Mouse (Mus musculus) cerebellum, postnatal 10 days (tissue): ENCODE data around the gene Aspg.

Experiments
- DNase-seq, 2 experiments: peaks; one replicate each; pipeline ENCODE4 v3.0.0; 2021; ENCODE audit warnings: mixed read lengths in 2 of 2

Aspg gene

DNA sequence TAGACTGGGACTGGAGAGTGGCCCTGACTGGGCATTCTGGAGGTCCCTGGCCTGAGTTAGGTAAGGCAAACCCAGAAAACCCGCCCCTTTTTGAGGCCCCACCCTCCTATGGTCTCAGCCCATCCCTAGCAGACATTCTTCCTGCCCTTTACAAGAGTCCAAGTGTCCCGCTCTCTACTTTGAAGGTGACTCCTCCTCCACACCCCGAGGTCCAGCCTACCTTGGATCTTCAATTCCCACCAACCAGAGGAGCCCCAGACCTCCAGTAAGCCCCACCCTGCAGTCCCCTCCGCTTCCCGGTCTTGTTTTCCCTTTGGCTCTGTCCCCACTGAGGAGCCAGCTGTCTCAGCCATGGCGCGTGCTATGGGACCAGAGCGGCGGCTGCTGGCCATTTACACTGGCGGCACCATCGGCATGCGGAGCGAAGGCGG, at the start of gene Aspg:
Aspg (plus strand) TSS at position 139 of the 431 bp plus-strand sequence.
- peak in 1 of 2 experiments; percentile 27 for DNase-seq

DNA sequence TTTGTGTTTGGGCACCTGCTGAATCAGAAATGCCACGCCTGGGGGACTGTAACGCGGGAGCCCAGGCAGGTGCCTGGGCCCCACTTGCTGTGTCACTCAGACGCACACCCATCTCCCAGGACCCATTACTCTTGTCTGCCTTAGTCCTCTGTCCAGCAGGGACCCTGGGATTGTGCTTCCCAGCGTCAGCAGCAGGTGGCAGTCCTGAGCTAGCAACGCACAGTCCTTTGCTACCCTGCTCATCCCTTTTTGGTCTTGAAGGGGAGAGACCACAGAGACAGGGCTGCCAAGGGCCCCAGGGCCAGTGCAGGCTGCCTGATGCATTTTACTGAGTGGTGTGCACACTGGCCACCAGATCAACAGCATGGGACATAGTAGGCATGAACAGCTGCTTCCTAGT, 28.8 kb upstream of the Aspg start:
- DNase-seq = peak; percentile 91 to 93

- DNase-seq = no peak
Observed at GRCm38 (mm10) chr12:112079911-112080310, 26.6 kb upstream of the Aspg start.

DNA sequence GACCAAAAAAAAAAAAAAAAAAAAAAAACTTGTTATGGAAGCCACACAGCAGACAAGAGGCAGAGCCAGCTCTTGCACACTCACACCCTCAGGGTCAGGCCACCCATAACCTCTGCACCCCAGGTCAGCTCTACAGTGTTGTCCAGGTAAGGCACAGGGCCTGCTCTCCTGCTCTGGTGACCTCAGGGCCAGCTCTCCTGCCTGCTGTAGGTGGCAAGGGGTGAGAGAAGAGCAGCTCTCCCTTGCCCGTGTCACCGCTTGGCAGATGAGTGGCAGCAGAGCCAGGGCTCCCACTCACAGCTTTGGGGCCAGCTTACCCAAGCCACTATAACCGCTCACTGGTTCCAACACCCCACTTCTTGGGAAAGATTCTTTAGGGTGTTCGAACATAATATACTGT, 25.6 kb upstream of the Aspg start:
- no peak for DNase-seq

DNA sequence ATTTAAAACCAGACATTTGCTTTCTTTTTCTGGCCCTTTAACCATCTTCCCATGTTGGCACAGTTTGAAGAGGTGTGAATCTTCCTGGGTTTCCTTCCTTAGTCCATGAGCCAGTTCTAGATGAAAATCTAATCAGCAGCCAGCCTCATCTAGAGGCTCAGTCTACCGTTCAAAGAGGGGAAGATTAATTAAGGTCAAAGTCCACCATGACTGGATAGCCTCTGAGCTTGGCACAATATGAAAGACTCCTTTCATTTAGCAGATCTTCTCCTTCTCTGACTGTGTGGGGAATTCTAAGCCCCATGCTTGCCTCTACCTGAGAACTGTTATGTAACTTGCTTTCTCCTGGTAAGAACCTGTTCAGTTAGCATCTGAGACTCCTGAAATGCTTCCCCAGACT, 24.2 kb upstream of the Aspg start:
- no peak for DNase-seq

DNA sequence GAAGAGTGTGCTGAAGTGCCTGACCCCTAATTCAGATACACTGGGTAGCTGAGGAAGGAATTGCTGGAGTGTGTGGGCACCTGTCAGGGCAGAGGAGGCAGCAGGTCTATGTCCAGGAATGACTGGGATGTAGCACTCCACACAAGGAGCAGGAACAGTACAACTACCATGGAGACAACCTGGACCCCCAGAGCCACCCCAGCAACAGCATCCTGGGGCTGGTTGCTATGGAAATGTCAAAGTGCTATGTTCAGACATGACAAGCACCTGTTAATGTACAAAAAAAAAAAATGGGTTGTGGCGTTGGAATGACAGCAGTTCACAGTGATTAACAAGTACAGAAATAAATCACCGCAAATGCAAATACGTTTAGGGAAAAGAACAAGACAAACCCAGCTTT, 20.2 kb upstream of the Aspg start:
- no peak for DNase-seq

DNA sequence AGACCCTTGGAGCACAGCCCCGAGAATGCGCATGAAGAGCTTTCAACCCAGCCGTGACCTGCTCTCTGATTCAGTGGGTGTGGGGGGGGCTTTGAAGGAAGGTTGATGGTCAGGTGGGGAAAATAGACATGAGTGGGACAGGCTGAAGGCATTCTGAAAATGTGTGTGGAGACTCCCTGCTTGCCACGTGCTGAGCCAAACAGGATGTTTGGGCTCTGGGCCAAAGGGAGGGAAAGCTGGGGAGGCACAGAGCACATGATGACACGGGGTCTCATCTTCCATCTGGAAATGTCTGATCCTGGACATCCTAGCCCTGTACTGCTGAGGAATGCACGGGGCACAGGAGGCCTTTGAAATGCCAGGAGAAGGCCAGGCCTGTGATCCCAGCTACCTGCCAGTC, 19.8 kb upstream of the Aspg start:
- DNase-seq = peak in 1 of 2 experiments; percentile 19

- DNase-seq = no peak
Observed at GRCm38 (mm10) chr12:112088609-112089324, 17.7 kb upstream of the Aspg start.

DNA sequence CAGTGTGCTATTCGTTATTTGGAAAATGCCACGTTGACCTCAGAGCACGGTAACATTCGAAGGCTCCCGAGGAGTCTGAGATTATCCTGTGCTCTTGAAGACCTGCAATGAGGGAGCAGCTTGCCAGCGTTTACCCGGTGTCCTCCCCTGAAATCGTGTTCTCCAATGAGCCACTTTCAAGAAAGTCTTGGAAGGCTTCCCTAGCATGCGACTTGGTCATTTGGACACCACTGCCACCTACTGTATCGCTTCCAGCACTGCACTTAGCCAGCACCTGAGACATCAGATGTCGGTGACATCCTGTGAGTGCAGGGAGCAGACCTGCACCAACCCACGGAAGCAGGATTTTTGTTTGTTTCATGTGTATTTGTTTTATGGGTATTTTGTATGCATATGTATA, 15.4 kb upstream of the Aspg start:
- peak; percentile 89 to 92 for DNase-seq

DNA sequence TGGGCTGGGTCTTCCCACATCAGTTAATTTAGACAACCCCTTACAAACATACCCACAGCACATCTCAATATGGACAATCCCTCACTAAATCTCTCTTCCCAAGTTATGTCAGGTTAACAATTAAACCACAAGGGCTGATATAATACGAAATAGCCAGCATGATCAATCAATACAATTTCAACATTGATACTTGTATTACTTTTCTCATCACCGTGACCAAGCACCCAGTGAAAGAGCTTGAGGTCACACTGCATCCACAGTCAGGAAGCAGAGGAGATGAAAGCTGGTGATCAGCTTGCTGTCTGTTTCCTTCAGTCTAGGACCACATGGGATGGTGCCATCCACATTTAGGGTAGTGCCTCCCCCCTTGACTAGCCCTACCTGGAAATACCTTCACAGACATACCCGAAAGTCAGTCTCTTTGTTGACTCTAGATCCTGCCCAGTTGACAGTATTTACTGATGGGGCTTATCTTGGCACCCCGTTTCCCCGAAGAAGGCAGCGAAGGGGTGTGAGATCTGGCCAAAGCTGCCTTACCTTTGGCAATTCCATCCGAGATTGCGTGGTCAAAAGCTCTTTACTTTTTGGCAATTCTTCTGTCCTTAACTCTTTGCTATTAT, 12.1 kb upstream of the Aspg start:
- DNase-seq = no peak

- DNase-seq = no peak
Observed at GRCm38 (mm10) chr12:112096051-112096732, 10.3 kb upstream of the Aspg start.

- no peak for DNase-seq
Observed at GRCm38 (mm10) chr12:112096733-112097117, 9.8 kb upstream of the Aspg start.

DNA sequence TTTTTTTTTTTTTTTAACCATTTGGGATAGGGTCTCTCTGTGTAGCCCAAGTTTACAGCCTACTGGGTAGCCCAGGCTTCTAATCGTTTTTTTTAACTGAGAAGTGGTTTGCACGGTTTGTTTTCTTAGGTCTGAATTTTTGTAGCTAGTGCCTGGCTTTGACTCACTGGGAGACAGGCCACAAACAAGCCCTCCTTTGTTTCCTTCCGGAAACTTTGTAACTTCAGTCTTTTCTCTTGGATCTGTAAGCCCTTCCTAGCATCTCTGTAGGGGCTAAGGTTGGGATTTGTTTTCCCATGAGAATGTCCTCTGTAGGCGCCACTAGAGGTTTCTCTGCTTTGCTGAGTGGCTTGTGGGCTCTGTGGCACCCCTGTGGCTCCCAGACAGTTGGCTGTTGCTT, 6.4 kb upstream of the Aspg start:
- DNase-seq = no peak

GRCm38 (mm10) chr12:112101045-112101444, 5.4 kb upstream of the Aspg start:
- DNase-seq = no peak

DNA sequence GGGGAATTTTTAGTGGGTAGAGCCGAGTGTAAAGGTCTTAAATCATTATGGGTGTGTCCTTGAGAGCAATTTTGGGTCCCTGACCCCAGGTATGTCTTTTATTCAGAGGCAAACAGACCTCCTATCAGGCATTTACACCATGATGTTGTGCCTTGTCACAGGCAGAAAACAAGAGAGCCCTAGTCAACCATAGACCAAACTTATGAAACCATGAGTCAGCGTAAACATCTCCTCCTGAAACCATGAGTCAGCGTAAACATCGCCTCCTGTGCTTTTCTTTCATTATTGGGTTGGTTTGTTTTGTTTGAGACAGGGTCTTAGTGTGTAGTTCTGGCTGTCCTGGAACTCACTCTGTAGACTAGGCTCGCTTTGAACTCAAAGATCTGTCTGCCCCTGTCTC, 3.3 kb upstream of the Aspg start:
- no peak for DNase-seq

DNA sequence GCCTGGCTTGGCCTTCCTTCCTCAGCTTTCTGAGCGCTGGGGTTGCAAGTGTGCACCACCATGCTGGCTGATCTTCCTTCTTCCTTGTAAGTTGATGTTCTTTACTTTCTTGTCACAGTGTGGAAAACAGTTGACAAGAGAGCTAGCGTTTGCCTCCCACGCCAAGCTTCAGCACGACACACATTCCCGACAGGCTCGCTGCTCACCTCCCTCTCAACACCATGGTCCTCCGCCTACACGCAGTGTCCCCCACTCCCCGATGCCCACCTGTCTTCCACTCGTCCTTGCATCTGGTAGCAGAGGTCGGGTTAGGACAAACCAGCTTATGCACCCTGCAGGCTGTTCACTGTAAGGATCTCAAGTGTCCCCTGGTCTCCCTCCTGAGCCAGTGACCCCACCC, 1.6 kb upstream of the Aspg start:
- no peak for DNase-seq

DNA sequence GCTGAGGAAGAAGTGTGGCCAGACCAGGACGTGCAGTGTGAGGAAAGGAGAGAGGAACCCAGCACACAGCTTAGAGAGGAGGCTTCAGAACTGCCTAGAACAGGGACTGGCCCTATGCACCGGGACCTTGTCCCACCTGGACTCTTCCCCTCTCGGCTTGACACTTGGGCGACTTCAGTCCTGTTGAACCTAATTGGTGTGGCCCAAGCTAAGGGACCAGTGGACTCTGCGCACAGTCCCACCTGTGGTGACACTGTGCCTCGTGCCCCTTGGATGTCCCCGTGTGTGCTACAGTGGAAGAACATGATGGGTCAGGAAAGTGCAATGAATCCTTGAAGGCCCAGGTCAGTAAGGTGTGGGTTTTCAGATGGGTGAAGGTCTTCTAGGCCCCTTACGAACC, 1.2 kb downstream of the Aspg start:
- DNase-seq = peak in 1 of 2 experiments; percentile 1

- no peak for DNase-seq
Observed at GRCm38 (mm10) chr12:112108696-112109445, 2.4 kb downstream of the Aspg start.

DNA sequence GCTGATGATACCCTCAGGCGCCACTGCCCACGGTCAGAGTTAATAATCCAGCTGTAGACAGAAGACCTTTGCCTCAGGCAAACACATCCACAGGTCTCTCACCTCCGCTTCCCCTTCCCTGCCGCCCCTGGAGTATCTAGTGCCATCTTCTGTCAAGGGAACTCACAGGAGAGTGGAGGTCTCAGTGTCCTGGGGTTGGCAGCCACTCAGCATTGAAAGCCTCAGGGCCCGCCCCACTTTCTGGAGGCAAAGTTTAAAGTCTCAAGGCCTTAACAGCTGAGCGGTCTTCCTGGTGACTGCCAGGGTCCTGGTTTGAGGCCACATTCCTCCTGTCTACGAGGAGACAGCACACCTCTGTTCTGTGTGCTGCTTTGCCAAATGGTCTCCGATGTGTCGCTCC, 3.2 kb downstream of the Aspg start:
- no peak for DNase-seq

DNA sequence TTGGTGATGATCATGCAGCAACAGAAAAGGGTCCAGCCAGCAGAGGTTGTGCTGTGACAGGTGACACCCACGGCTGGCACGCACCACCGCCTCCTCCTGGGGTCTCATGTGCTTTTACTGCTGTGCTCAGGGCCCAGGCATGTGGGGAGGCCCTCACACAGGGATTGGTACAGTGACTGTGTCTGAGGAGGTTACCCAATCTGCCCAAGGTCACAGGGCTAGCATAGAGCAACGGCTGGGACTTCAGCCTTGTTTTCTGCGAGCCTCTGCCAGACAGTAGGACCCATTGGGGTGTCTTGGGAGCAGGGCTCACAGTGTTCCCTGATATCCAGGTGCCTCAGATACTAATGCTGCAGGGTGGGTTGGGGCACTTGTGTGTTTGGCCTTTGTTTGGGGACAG, 4.8 kb downstream of the Aspg start:
- no peak for DNase-seq

GRCm38 (mm10) chr12:112112235-112112634, 5.8 kb downstream of the Aspg start:
- no peak for DNase-seq

DNA sequence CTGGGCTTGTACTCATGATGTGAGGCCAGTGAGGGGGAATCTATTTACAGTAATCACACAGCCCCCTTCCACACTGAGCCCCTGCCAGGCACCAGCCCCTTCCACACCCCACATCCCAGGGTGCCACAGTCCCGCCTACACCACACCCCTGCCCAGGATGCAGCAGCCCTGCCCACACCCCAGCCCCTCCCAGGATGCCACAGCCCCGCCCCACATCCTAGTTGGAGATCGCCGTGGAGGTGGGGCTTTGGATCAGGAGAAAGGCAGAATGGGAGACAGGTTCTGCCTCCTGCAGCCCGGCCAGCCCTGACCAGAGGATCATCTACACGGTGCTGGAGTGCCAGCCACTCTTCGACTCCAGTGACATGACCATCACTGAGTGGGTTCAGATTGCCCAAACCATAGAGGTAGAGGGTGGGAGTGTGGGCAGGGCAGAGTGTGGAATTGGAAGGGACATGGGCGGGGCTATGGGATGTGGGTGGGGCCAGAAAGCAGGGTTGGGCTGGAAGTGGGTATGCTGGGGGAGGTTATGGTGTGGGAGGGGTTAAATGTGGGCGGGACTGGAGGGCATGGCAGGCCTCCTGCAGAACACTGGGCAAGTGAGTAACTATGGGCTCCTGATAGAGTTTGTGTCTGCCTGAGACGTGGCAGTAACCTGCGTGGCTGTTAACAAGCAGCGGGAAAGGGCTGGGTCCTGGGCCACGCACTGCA, 6.4 kb downstream of the Aspg start:
- no peak for DNase-seq

DNA sequence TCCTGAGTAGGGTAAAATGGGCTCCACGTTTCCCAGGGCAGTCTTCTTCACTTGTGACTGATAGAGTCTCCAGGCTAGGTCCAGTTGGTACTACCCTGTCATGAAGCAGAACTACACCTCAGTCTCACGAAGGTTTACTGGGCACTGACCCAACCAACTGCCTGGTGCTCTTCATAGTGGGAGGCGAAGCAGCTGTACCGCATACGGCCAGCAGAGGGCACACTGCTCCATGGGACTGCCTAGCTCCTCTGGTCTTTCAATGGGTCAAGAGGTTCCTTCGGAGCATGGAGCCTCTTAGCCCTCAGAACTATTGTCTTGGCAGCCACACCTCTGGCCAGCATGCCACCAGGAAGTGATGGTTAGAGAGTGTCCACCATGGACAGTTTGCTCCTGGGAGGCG, 7.2 kb downstream of the Aspg start:
- DNase-seq = peak; percentile 93 to 95
